In genomic region chr6:81965296-81966067, GRCm38 (mm10) we compare ENCODE assay signal across 8 mouse cellular contexts. TPM values are rescaled to one million over a fixed set of nuclear protein-coding genes. Genes with fewer than 3 reads are reported as not detected.
DNase-seq lines count a peak whose midpoint lies in the region; ATAC-seq lines count a peak whose summit lies in the region.

Gene Mrpl19 (minus strand): TSS chr6:81965958.

- DNase-seq in R1 (ENCODE audit: low read depth, low spot score), result peak; percentile 93
- peak; percentile 94 for DNase-seq in cerebellum, postnatal 25 days
- peak; percentile 93 to 96 for DNase-seq in frontal cortex, postnatal 36 days (ENCODE audit: low spot score in 2 of 2)
- DNase-seq in left cerebral cortex, adult 11 months (ENCODE audit: low spot score), result peak; percentile 89
- peak; percentile 89 to 94 for DNase-seq in lung, postnatal 4 days
- DNase-seq in retina, postnatal 7 days (ENCODE audit: low read depth, low spot score), result peak; percentile 85
- peak; percentile 76 for DNase-seq in urinary bladder, adult 2 months (ENCODE audit: low spot score)

- peak; percentile 96 for ATAC-seq in hindbrain, embryonic 15.5 days (ENCODE audit: low FRiP score, low read depth)

- H3K9me3 ChIP-seq in hindbrain, embryonic 15.5 days, result no peaks in the 10 kb centered on the region

- H3K36me3 ChIP-seq in hindbrain, embryonic 15.5 days, result peaks cover 27% of the 10 kb centered on the region

- peak within 1 kb of the TSS; percentile 97 for H3K4me3 ChIP-seq in hindbrain, embryonic 15.5 days

- peaks cover 12% of the 10 kb centered on the region for H3K4me1 ChIP-seq in hindbrain, embryonic 15.5 days (replicated peaks)

- H3K27ac ChIP-seq in hindbrain, embryonic 15.5 days (replicated peaks), result peak within 1 kb of the TSS; percentile 51

- H3K27me3 ChIP-seq in hindbrain, embryonic 15.5 days, result no peaks in the 10 kb centered on the region

- peak within 1 kb of the TSS; percentile 66 for H3K4me2 ChIP-seq in hindbrain, embryonic 15.5 days

- peak within 1 kb of the TSS; percentile 81 for H3K9ac ChIP-seq in hindbrain, embryonic 15.5 days

- 1% methylated on average over 44 of the region's 44 CpGs for WGBS in hindbrain, embryonic 15.5 days

RNA-seq across cellular contexts. Expression of gene Mrpl19, which starts in this region (rescaled TPM):
- 42.8 and 43.4 TPM in 2 replicates for polyA plus RNA-seq in hindbrain, embryonic 15.5 days (2015; fragmentation: Nextera tagmentation; extraction: Ambion mirVana)
- polyA plus RNA-seq in urinary bladder, adult 2 months (2012; rRNA removed), result 10.3 and 11.0 TPM in 2 replicates

Comparison
In these comparisons a context has a peak if more than half of its experiments do, and no peak if none do; other contexts are left out.
1. Peak in every context shown above with its lines: DNase-seq, ATAC-seq, H3K4me3 ChIP-seq and H3K27ac ChIP-seq.